Mouse (Mus musculus): ENCODE data around the gene Creb1. TPM values are rescaled to one million over a fixed set of nuclear protein-coding genes. Genes with fewer than 3 reads are reported as not detected.

Gene Creb1
- total RNA-seq (2021) = 10 to 100 TPM; 53.8 to 62.6 TPM

GRCm38 (mm10) chr1:64532589-64533470, at the start of gene Creb1:
TSS of gene Creb1 (plus strand) at chr1:64532645.
- DNase-seq = peak; percentile 99
- intact Hi-C loops (cut with DNase I) = loop anchor here (10.0 kb wide), 1 partner anchor 868 kb away; no protein-coding TSS in a partner anchor

DNA sequence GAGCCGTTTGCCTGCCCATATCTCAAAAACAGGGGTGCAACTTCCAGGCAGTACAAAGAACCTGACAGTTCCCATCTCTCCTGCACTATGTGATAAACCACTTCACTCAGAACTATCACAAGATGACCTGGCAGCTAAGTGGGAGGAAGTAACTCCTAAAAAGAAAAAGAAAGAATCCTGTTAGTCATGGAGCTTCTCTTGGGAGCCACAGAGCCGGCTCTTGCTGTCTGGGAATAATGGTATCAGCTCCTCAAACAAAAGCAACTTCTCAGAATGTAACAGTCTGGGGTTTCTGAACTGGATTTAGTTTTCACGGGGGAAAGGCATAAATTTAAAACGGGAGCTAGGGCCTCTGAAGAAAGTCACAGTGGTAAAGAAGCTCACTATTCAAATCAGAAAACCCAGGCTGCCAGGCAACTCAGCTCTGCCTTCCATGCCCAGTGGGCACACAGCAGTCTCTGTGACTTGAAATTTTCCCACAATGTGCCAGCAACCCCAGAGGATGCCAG, 43.9 kb upstream of the Creb1 start:
- intact Hi-C loops (cut with DNase I) = no loop called here
- peak; percentile 16 for DNase-seq

GRCm38 (mm10) chr1:64496803-64497202, 35.6 kb upstream of the Creb1 start:
- no peak for DNase-seq
- intact Hi-C loops (cut with DNase I) = no loop called here

- no peak for DNase-seq
- intact Hi-C loops (cut with DNase I) = no loop called here
Measured at GRCm38 (mm10) chr1:64501382-64502140, 30.9 kb upstream of the Creb1 start.

GRCm38 (mm10) chr1:64508479-64509096, 23.9 kb upstream of the Creb1 start:
- intact Hi-C loops (cut with DNase I) = no loop called here
- DNase-seq = no peak

- intact Hi-C loops (cut with DNase I) = no loop called here
Measured at GRCm38 (mm10) chr1:64509678-64510077, 22.8 kb upstream of the Creb1 start.

GRCm38 (mm10) chr1:64514184-64514583, 18.3 kb upstream of the Creb1 start:
- DNase-seq = no peak
- intact Hi-C loops (cut with DNase I) = no loop called here

More at GRCm38 (mm10) chr1:64509678-64510077, 22.8 kb upstream of the Creb1 start:
- no peak for DNase-seq

DNA sequence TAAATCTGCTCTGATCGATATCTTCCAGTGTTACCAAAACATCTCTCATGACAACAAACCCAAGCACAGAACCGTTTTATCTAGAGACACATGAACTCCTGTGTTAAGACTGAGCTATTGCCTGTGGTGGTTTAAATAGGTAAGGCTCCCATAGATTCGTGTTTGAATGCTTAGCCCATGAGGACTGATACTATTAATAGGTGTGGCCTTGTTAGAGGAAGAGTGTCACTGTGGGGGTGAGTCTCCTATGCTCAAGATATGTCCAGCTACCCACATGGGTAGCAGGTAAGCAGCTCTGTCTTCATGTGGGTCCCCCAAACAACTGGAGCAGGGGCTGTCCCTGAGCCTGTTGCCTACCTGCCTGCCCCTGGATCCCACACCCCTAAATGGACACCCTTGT, 15.9 kb upstream of the Creb1 start:
- no peak for DNase-seq
- intact Hi-C loops (cut with DNase I) = no loop called here

GRCm38 (mm10) chr1:64518480-64518879, 14.0 kb upstream of the Creb1 start:
- DNase-seq = no peak
- intact Hi-C loops (cut with DNase I) = no loop called here

DNA sequence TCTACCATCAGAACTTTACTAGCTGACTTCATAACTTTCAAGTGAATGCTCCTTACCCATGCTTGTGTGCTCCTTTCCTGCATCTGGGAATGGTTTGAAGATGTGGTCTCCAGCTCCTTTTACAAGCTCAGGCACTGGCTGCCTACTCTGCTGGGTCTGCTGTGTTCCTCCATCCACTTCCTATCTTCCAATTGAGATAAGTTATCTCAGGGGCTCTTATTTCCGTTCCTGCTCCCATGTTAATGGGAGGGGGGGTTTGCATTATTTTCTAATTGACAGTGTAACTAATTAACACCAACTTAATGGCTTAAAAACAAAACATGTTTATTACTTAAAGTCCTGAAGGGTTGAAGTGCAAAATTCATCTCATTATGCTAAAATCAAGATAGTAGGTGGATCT, 13.1 kb upstream of the Creb1 start:
- DNase-seq = no peak
- intact Hi-C loops (cut with DNase I) = no loop called here

DNA sequence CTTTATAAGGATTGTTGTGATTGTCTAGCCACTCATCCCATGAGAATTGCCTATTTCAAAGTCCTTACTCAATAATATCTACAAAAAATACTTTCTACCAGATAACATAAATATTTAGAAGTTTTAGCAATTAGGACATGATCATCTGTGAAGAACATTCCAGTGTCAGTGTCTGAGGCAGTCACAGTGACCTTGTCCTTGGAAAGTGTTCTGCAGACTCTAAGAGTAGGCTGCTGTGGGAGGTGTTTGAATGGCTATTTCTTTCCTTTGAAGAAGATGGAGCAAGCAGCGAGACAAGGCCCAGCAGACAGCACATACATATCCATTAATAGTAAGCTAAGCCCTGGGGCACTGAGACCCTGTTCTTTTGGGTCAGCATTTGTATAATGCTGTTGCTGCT, 12.5 kb upstream of the Creb1 start:
- intact Hi-C loops (cut with DNase I) = no loop called here
- no peak for DNase-seq

DNA sequence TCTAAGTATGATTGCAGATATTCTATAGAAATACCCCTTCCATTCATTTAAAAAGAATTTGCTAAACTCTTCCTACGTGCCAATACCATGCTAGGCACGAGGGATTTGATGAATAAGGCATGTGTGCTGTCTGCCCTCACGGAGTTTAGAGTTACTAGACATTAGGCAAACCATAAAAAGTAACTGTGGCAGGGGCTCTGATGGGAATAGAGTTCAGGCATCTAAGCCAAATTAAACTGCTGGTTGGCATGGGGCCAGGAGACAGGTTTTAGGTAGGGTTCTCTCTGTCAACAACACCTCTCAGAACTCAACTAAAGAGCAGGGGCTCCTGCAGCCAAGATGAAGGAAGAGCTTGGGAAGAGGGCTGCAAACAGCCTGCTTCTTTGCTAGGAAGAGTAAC, 10.7 kb upstream of the Creb1 start:
- intact Hi-C loops (cut with DNase I) = no loop called here

GRCm38 (mm10) chr1:64522637-64523036, 9.8 kb upstream of the Creb1 start:
- no peak for DNase-seq
- intact Hi-C loops (cut with DNase I) = no loop called here

More for the DNA sequence above, 10.7 kb upstream of the Creb1 start:
- DNase-seq = no peak

- DNase-seq = no peak
- intact Hi-C loops (cut with DNase I) = no loop called here
Measured at GRCm38 (mm10) chr1:64523117-64523516, 9.3 kb upstream of the Creb1 start.

DNA sequence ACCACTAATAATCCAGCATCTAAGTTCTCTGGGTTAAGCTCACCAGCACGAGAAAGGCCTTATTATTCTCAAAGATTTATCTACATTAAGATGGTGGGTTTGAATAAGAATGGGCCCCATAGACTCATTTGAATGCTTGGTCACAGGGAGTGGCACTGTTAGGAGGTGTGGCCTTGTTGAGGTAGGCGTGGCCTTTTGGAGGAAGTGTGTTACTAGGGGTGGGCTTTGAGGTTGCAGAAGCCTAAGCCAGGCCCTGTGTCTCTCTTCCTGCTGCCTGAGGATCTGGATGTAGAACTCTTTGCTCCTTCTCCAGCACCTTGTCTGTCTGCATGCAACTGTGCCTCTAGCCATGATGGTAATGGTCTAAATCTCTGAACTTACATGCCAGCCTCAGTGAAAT, 7.8 kb upstream of the Creb1 start:
- DNase-seq = no peak
- intact Hi-C loops (cut with DNase I) = no loop called here

GRCm38 (mm10) chr1:64527626-64528025, 4.8 kb upstream of the Creb1 start:
- DNase-seq = no peak
- intact Hi-C loops (cut with DNase I) = no loop called here

DNA sequence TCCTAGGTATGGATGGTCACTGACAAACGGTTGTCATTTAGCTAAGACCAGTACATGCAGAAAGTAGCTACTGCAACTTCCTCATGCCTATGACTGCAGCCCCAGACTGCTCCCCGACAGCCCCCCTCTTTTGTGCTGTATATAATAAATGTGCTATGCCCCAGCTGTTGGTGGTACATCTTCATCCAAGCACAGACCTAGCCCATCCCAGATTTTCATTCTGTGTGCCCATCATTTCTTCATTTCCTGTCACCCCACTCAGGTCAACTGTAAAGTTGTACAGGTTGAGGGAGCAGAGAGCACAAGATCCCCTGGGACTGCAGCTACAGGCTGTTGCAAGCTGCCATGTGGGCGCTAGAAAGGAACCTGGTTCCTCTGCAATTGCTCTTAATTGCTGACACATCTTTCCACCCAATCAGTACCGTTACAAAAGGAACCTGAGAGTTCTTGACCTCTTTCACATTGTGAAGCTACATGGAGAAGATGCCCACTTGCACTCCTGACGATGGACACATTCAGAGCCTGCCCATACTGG, 2.6 kb upstream of the Creb1 start:
- intact Hi-C loops (cut with DNase I) = loop anchor here (10.0 kb wide), 1 partner anchor 865 kb away; no protein-coding TSS in a partner anchor

DNA sequence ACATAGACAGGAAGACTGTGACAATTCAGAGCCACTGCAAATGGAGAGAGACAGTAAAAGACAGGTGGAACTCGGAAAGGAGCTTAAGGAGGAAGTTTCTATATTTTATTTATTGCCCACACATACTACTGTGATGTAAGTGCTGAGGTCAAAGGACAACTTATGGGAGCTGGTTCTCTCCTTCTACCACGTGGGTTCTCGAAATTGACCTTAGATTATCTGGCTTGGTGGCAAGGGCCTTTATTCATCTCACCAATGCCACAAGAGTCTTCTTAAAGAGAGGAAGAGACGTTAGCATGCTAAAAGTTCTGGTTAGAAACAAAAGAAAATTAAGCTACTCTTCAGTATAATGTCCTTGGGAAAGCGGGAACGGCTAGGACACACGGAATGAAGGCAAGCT, 897 bp upstream of the Creb1 start:
- intact Hi-C loops (cut with DNase I) = loop anchor here (10.0 kb wide), 1 partner anchor 867 kb away; no protein-coding TSS in a partner anchor
- DNase-seq = no peak

More for the DNA sequence above, 2.6 kb upstream of the Creb1 start:
- DNase-seq = no peak

DNA sequence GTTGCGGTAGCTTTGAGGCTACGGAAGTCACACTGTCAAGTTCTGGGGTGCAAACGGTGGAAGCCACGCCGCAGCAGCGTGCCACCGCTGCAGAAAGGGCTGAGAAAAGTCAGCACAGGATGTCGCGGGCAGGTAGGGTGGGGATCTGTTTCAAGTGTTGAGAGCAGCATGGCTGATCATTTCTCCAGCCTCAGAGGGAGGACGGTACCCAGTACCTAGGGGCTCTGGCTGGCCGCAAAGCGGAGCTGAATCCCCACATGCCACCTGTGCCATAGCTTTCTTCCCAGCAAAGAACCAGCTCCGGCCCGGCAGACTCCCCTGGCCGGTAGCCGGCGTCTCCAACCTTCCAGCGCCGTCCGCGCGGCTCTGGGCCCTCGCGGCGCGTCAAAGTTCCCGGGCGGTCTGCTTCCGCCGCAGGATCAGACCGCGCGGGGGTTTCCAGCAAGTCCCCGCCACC, 350 bp upstream of the Creb1 start:
- DNase-seq = no peak
- intact Hi-C loops (cut with DNase I) = loop anchor here (10.0 kb wide), 1 partner anchor 867 kb away; no protein-coding TSS in a partner anchor
